Mouse (Mus musculus) hindbrain, embryonic 16.5 days (tissue): ENCODE measurements around the gene Gatd1. TPM values are rescaled to one million over a fixed set of nuclear protein-coding genes. Genes with fewer than 3 reads are reported as not detected.

Experiments
- ATAC-seq: fragments of 200-750 bp; cut with Nextera tagmentation; 2 replicates; pipeline ENCODE4 v1.8.0; 2017; ENCODE audit warnings: moderate TSS enrichment, moderate library complexity
- H3K27ac ChIP-seq: fragments of 300-500 bp; sonication (generic); 2 replicates; pipeline ENCODE4 v1.5.1; 2014; ENCODE audit warnings: low read depth, mild to moderate bottlenecking, control low read depth, low read length, moderate library complexity
- H3K27me3 ChIP-seq: fragments of 300-500 bp; sonication (generic); replicated peaks from 2 replicates; pipeline ENCODE4 v1.6.1; 2014; ENCODE audit warnings: low read length; ENCODE audit not compliant: control insufficient read depth, insufficient read depth
- H3K36me3 ChIP-seq: fragments of 300-500 bp; sonication (generic); 2 replicates; pipeline ENCODE4 v1.6.1; 2014; ENCODE audit warnings: mild to moderate bottlenecking, low read length, moderate library complexity, mixed read lengths; ENCODE audit not compliant: control insufficient read depth, insufficient read depth
- H3K4me1 ChIP-seq: fragments of 300-500 bp; sonication (generic); 2 replicates; pipeline ENCODE4 v1.6.1; 2014; ENCODE audit warnings: low read depth, low read length; ENCODE audit not compliant: control insufficient read depth, insufficient read depth
- H3K4me2 ChIP-seq: fragments of 300-500 bp; sonication (generic); 2 replicates; pipeline ENCODE4 v1.6.1; 2014; ENCODE audit warnings: mild to moderate bottlenecking, low read length, control low read depth, moderate library complexity
- H3K4me3 ChIP-seq: fragments of 300-500 bp; sonication (generic); 2 replicates; pipeline ENCODE4 v1.5.1; 2014; ENCODE audit warnings: mild to moderate bottlenecking, low read length, control low read depth, moderate library complexity
- H3K9ac ChIP-seq: fragments of 300-500 bp; sonication (generic); 2 replicates; pipeline ENCODE4 v1.6.1; 2014; ENCODE audit warnings: low read depth, mild to moderate bottlenecking, control low read depth, low read length, moderate library complexity
- H3K9me3 ChIP-seq: fragments of 300-500 bp; sonication (generic); 2 replicates; pipeline ENCODE4 v1.6.1; 2014; ENCODE audit warnings: mild to moderate bottlenecking, low read length, moderate library complexity; ENCODE audit not compliant: control insufficient read depth
- WGBS: fragments of 180-500 bp; shearing (Covaris S2); extraction: QIAGEN DNeasy Blood & Tissue Kit; methylation state at CpG from one replicate; pipeline ENCODE4 v1.1.7; 2014; 5-methylcytosine and 5-hydroxymethylcytosine counted together
- polyA plus RNA-seq: library from polyadenylated mRNA; unstranded; fragments of >200 nt; fragmentation: Nextera tagmentation; extraction: Ambion mirVana; gene quantifications from 2 replicates; pipeline ENCODE4 v1.2.1, GENCODE M21; 2015

Gene Gatd1
- polyA plus RNA-seq, 1 experiment from 2014 or later, result 51.8 TPM

GRCm38 (mm10) chr7:141387807-141388486 is 26.0 kb downstream of the Gatd1 start:
- H3K36me3 ChIP-seq, result no peaks in the 10 kb centered on the region
- no peaks in the 10 kb centered on the region for H3K27me3 ChIP-seq
- ATAC-seq, result no peak
- H3K4me1 ChIP-seq, result peaks cover 10% of the 10 kb centered on the region
- H3K9ac ChIP-seq, result no peak overlapping the region
- no peak overlapping the region for H3K27ac ChIP-seq
- no peaks in the 10 kb centered on the region for H3K9me3 ChIP-seq
- WGBS, result 51% methylated on average over 2 of the region's 2 CpGs
- H3K4me2 ChIP-seq, result no peak overlapping the region
- H3K4me3 ChIP-seq, result no peak overlapping the region

- ATAC-seq, result no peak
- Histone ChIP-seq H3K27ac (no peak overlapping the region), H3K9ac (no peak overlapping the region), H3K36me3 (no peaks in the 10 kb centered on the region), H3K4me3 (no peak overlapping the region), H3K9me3 (no peaks in the 10 kb centered on the region), H3K27me3 (no peaks in the 10 kb centered on the region), H3K4me2 (no peak overlapping the region), H3K4me1 (no peaks in the 10 kb centered on the region)
- 81% methylated on average over 4 of the region's 4 CpGs for WGBS
Measured at GRCm38 (mm10) chr7:141381068-141381835, 32.7 kb downstream of the Gatd1 start.

- Histone ChIP-seq H3K27me3 (no peaks in the 10 kb centered on the region), H3K36me3 (no peaks in the 10 kb centered on the region), H3K9me3 (no peaks in the 10 kb centered on the region), H3K4me1 (no peaks in the 10 kb centered on the region), H3K4me2 (no peak overlapping the region), H3K27ac (no peak overlapping the region), H3K9ac (no peak overlapping the region), H3K4me3 (no peak overlapping the region)
- WGBS, result 67% methylated on average over 4 of the region's 4 CpGs
- ATAC-seq, result no peak
Measured at GRCm38 (mm10) chr7:141379584-141379983, 34.4 kb downstream of the Gatd1 start.

GRCm38 (mm10) chr7:141374399-141374798 is 39.5 kb downstream of the Gatd1 start:
- Histone ChIP-seq H3K27ac (no peak overlapping the region), H3K36me3 (no peaks in the 10 kb centered on the region), H3K4me1 (no peaks in the 10 kb centered on the region), H3K9ac (no peak overlapping the region), H3K9me3 (no peaks in the 10 kb centered on the region), H3K4me3 (no peak overlapping the region), H3K27me3 (no peaks in the 10 kb centered on the region), H3K4me2 (no peak overlapping the region)
- no peak for ATAC-seq

- Histone ChIP-seq H3K27me3 (no peaks in the 10 kb centered on the region), H3K4me3 (no peak overlapping the region), H3K36me3 (no peaks in the 10 kb centered on the region), H3K4me1 (no peaks in the 10 kb centered on the region), H3K9me3 (no peaks in the 10 kb centered on the region), H3K4me2 (no peak overlapping the region), H3K27ac (no peak overlapping the region), H3K9ac (no peak overlapping the region)
- no peak for ATAC-seq
- 27% methylated on average over 6 of the region's 6 CpGs for WGBS
Measured at GRCm38 (mm10) chr7:141373611-141374010, 40.3 kb downstream of the Gatd1 start.

- no peak for ATAC-seq
- no peaks in the 10 kb centered on the region for H3K9me3 ChIP-seq
- H3K4me2 ChIP-seq, result no peak overlapping the region
- no peaks in the 10 kb centered on the region for H3K4me1 ChIP-seq
- no peak overlapping the region for H3K27ac ChIP-seq
- 80% methylated on average over 6 of the region's 6 CpGs for WGBS
- H3K36me3 ChIP-seq, result no peaks in the 10 kb centered on the region
- no peak overlapping the region for H3K4me3 ChIP-seq
- no peak overlapping the region for H3K9ac ChIP-seq
- no peaks in the 10 kb centered on the region for H3K27me3 ChIP-seq
Measured at GRCm38 (mm10) chr7:141371942-141372595, 41.9 kb downstream of the Gatd1 start.

GRCm38 (mm10) chr7:141369918-141370317 is 44.0 kb downstream of the Gatd1 start:
- no peak overlapping the region for H3K4me2 ChIP-seq
- no peak for ATAC-seq
- no peaks in the 10 kb centered on the region for H3K4me1 ChIP-seq
- WGBS, result 62% methylated on average over 5 of the region's 5 CpGs
- H3K9me3 ChIP-seq, result no peaks in the 10 kb centered on the region
- no peaks in the 10 kb centered on the region for H3K36me3 ChIP-seq
- H3K27ac ChIP-seq, result no peak overlapping the region
- H3K4me3 ChIP-seq, result no peak overlapping the region
- H3K9ac ChIP-seq, result no peak overlapping the region
- H3K27me3 ChIP-seq, result no peaks in the 10 kb centered on the region; the same call in 1 of the 2 replicates

GRCm38 (mm10) chr7:141367358-141367757 is 46.6 kb downstream of the Gatd1 start:
- ATAC-seq, result no peak
- WGBS, result 80% methylated on average over 4 of the region's 4 CpGs
- H3K27me3 ChIP-seq, result no peaks in the 10 kb centered on the region; the same call in 1 of the 2 replicates

GRCm38 (mm10) chr7:141365049-141365445 is 48.9 kb downstream of the Gatd1 start:
- WGBS, result 67% methylated on average over 3 of the region's 3 CpGs
- no peak overlapping the region for H3K27ac ChIP-seq
- no peaks in the 10 kb centered on the region; the same call in none of the 2 replicates for H3K27me3 ChIP-seq
- H3K4me1 ChIP-seq, result no peaks in the 10 kb centered on the region; the same call in 1 of the 2 replicates
- H3K4me2 ChIP-seq, result no peak overlapping the region
- ATAC-seq, result no peak
- no peaks in the 10 kb centered on the region for H3K36me3 ChIP-seq
- H3K9ac ChIP-seq, result no peak overlapping the region
- no peak overlapping the region for H3K4me3 ChIP-seq
- no peaks in the 10 kb centered on the region for H3K9me3 ChIP-seq

More at GRCm38 (mm10) chr7:141367358-141367757, 46.6 kb downstream of the Gatd1 start:
- Histone ChIP-seq H3K9me3 (no peaks in the 10 kb centered on the region), H3K36me3 (no peaks in the 10 kb centered on the region), H3K4me2 (no peak overlapping the region), H3K4me1 (no peaks in the 10 kb centered on the region), H3K9ac (no peak overlapping the region), H3K27ac (no peak overlapping the region), H3K4me3 (no peak overlapping the region)
